Mouse (Mus musculus) heart, adult 2 months (tissue): ENCODE data around the gene Gm10392. TPM values are rescaled to one million over a fixed set of nuclear protein-coding genes. Genes with fewer than 3 reads are reported as not detected.

Experiments used
- DNase-seq, 2 experiments: peaks; one replicate each; pipeline ENCODE4 v3.0.0; 2021
- H3K27ac ChIP-seq: fragments of 200-600 bp; 2 replicates; pipeline ENCODE4 v1.8.1; 2022
- H3K27me3 ChIP-seq: fragments of 200-500 bp; 2 replicates; pipeline ENCODE4 v1.6.1; 2012; ENCODE audit warnings: mild to moderate bottlenecking, low read length, inconsistent platforms, mixed read lengths; ENCODE audit not compliant: control insufficient read depth, insufficient read depth
- H3K36me3 ChIP-seq: fragments of 200-500 bp; 2 replicates; pipeline ENCODE4 v1.6.1; 2012; ENCODE audit warnings: low read length, inconsistent platforms; ENCODE audit not compliant: control insufficient read depth, insufficient read depth
- H3K4me1 ChIP-seq: fragments of 200-500 bp; 2 replicates; pipeline ENCODE4 v1.6.1; 2011; ENCODE audit warnings: low read length; ENCODE audit not compliant: control insufficient read depth, insufficient read depth
- H3K4me3 ChIP-seq: fragments of 200-600 bp; 2 replicates; pipeline ENCODE4 v1.8.1; 2022
- H3K79me2 ChIP-seq: fragments of 200-500 bp; replicated peaks from 2 replicates; pipeline ENCODE4 v1.6.1; 2012; ENCODE audit warnings: mild to moderate bottlenecking, inconsistent platforms, low read length, moderate library complexity, mixed read lengths; ENCODE audit not compliant: control insufficient read depth, insufficient read depth
- H3K9ac ChIP-seq: fragments of 200-500 bp; 2 replicates; pipeline ENCODE4 v1.6.1; 2012; ENCODE audit warnings: low read depth, mild to moderate bottlenecking, control low read depth, inconsistent platforms, low read length, mixed read lengths
- CTCF ChIP-seq: fragments of 200-600 bp; IDR thresholded peaks from 2 replicates; pipeline ENCODE4 v1.8.1; 2022; ENCODE audit warnings: antibody characterized with exemption, mild to moderate bottlenecking, moderate library complexity
- EP300 ChIP-seq: fragments of 200-500 bp; IDR thresholded peaks from 2 replicates; pipeline ENCODE4 v1.6.1; 2011; ENCODE audit warnings: low read depth, low read length, control low read depth; ENCODE audit not compliant: insufficient read depth
- POLR2A ChIP-seq: fragments of 200-500 bp; IDR thresholded peaks from 2 replicates; pipeline ENCODE4 v1.6.1; 2011; ENCODE audit warnings: mild to moderate bottlenecking, low read depth, low read length, control low read depth; ENCODE audit not compliant: insufficient read depth
- WGBS: fragments of 180-500 bp; shearing (Covaris S2); methylation state at CpG from one replicate; pipeline ENCODE4 v1.1.7; 2018; 5-methylcytosine and 5-hydroxymethylcytosine counted together
- intact Hi-C: fragments of 180-260 bp; cut with DNase I; formaldehyde crosslinking; loops from one replicate; pipeline ENCODE4 v1.15.1; 2025
- polyA plus RNA-seq: library from polyadenylated mRNA; depleted of rRNA; stranded (reverse); fragments of >200 nt; gene quantifications from 2 replicates; pipeline ENCODE4 v1.2.3, GENCODE M21; 2012; rRNA removed
- total RNA-seq, 2 experiments: library from RNA; stranded (reverse); gene quantifications; 2 replicates each; pipeline ENCODE4 v1.2.3; 2021

Gm10392 gene
- total and polyA plus RNA-seq, 3 experiments, result 0.06 TPM; not detected in 2

GRCm38 (mm10) chr11:77472775-77473174, 46.2 kb downstream of the Gm10392 start:
- intact Hi-C loops, result no loop called here
- Histone ChIP-seq H3K27me3 (no peaks in the 10 kb centered on the region), H3K27ac (no peak overlapping the region), H3K79me2 (no peaks in the 10 kb centered on the region), H3K4me3 (no peak overlapping the region), H3K4me1 (no peaks in the 10 kb centered on the region), H3K9ac (no peak overlapping the region), H3K36me3 (no peaks in the 10 kb centered on the region)
- no peak for DNase-seq
- 89% methylated on average over 16 of the region's 16 CpGs for WGBS
- no peak for TF ChIP-seq POLR2A
- no peak for TF ChIP-seq EP300
- TF ChIP-seq CTCF, result no peak

GRCm38 (mm10) chr11:77471407-77471806, 47.6 kb downstream of the Gm10392 start:
- Histone ChIP-seq H3K4me1 (no peaks in the 10 kb centered on the region; the same call in 1 of the 2 replicates), H3K79me2 (no peaks in the 10 kb centered on the region), H3K36me3 (no peaks in the 10 kb centered on the region), H3K4me3 (no peak overlapping the region), H3K27me3 (no peaks in the 10 kb centered on the region), H3K9ac (no peak overlapping the region), H3K27ac (no peak overlapping the region)
- intact Hi-C loops, result no loop called here
- whole genome bisulfite sequencing, result 83% methylated on average over 29 of the region's 29 CpGs
- no peak for DNase-seq
- TF ChIP-seq POLR2A (no peak), EP300 (no peak), CTCF (no peak)

DNA sequence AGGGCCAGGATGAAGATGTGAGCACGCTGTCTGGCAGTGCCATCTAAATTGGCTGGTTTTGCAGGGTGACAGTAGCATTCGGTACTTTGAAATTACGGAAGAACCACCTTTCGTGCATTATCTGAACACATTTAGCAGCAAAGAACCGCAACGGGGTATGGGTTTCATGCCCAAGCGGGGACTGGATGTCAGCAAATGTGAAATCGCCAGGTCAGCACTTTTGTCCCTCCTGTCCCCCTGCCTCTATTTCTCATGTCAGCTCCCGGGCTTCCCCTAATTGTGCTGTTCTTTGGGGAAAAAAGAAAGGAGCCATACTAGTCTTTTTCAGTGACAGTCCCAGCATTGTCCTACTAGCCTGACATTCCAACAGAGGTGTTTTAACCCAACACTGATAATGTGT, 50.6 kb downstream of the Gm10392 start:
- Histone ChIP-seq H3K4me1 (peaks cover 16% of the 10 kb centered on the region), H3K27ac (no peak overlapping the region), H3K27me3 (no peaks in the 10 kb centered on the region), H3K4me3 (no peak overlapping the region), H3K36me3 (peaks cover 4% of the 10 kb centered on the region; the same call in 1 of the 2 replicates), H3K79me2 (no peaks in the 10 kb centered on the region), H3K9ac (no peak overlapping the region)
- no peak for TF ChIP-seq EP300
- intact Hi-C loops, result loop anchor here (10.0 kb wide), 1 partner anchor 374 kb away; no protein-coding TSS in a partner anchor
- WGBS, result 93% methylated on average over 9 of the region's 9 CpGs
- DNase-seq, result no peak

- Histone ChIP-seq H3K9ac (peak overlapping the region; percentile 22; the same call in 1 of the 2 replicates), H3K27me3 (no peaks in the 10 kb centered on the region), H3K27ac (no peak overlapping the region), H3K36me3 (peaks cover 4% of the 10 kb centered on the region; the same call in 1 of the 2 replicates), H3K4me1 (peaks cover 16% of the 10 kb centered on the region), H3K4me3 (no peak overlapping the region), H3K79me2 (no peaks in the 10 kb centered on the region)
- TF ChIP-seq EP300 (peak; percentile 59; the same call in 1 of the 2 replicates), POLR2A (no peak; the same call in 1 of the 2 replicates), CTCF (peak; percentile 90)
- 24% methylated on average over 20 of the region's 20 CpGs for WGBS
- intact Hi-C loops, result loop anchor here (2.0 to 10.0 kb wide), 3 partner anchors 31 to 373 kb away; no protein-coding TSS in a partner anchor
- peak; percentile 80 to 84 for DNase-seq
Observed at GRCm38 (mm10) chr11:77467784-77468183, 51.2 kb downstream of the Gm10392 start.

DNA sequence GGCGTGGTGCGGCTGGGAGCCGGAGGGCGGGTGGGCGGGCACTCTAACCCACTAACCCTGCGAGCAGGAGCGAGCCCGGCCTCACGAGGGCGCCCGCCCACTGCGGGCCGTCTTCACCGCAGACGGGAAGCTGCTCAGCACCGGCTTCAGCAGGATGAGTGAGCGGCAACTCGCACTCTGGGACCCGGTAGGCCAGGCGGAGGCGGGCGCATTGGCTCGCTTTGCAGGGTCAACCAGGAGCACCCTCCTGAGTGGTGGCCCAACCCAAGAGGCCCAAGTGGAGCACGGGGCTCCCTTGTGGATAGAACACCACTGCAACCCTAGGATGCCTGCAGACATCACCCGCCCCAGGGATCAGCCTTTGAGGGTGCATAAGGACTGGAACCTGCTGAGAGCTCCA, 51.8 kb downstream of the Gm10392 start:
- H3K36me3 ChIP-seq, result peaks cover 4% of the 10 kb centered on the region; the same call in 1 of the 2 replicates
- peak overlapping the region; percentile 39 for H3K9ac ChIP-seq
- no peaks in the 10 kb centered on the region for H3K79me2 ChIP-seq
- TF ChIP-seq EP300 (no peak), POLR2A (0 out of 2 replicates have a peak, but pooled peaks have one; percentile 14), CTCF (peak; percentile 98)
- peaks cover 16% of the 10 kb centered on the region for H3K4me1 ChIP-seq
- peak overlapping the region; percentile 48 for H3K27ac ChIP-seq
- WGBS, result 9% methylated on average over 25 of the region's 25 CpGs
- H3K27me3 ChIP-seq, result no peaks in the 10 kb centered on the region
- DNase-seq, result peak; percentile 87 to 88
- H3K4me3 ChIP-seq, result no peak overlapping the region
- intact Hi-C loops, result loop anchor here (2.0 to 10.0 kb wide), 3 partner anchors 32 to 372 kb away; no protein-coding TSS in a partner anchor

Other genes with a start within 250 kb of the Gm10392 start
- 100 to 1,000 TPM; 207 to 213 TPM for gene Coro6, start 56.8 kb downstream of the Gm10392 start, total RNA-seq
- 482 and 483 TPM in 2 replicates for gene Coro6, start 56.8 kb downstream of the Gm10392 start, polyA plus RNA-seq
- gene Ankrd13b, start 29.5 kb downstream of the Gm10392 start, total RNA-seq, result 10 to 100 TPM in 1 of 2 experiments, 1 to 10 TPM in 1; 9.2 to 10.6 TPM
- gene Ankrd13b, start 29.5 kb downstream of the Gm10392 start, polyA plus RNA-seq, result 19.4 and 20.3 TPM in 2 replicates
- 10 to 100 TPM; 53.3 to 59.4 TPM for gene Git1, start 25.6 kb downstream of the Gm10392 start, total RNA-seq
- 52.3 and 54.0 TPM in 2 replicates for gene Git1, start 25.6 kb downstream of the Gm10392 start, polyA plus RNA-seq
- 1 to 10 TPM; 2.4 to 2.9 TPM for gene Abhd15, start 4.1 kb downstream of the Gm10392 start, total RNA-seq
- 1.4 and 2.0 TPM in 2 replicates for gene Abhd15, start 4.1 kb downstream of the Gm10392 start, polyA plus RNA-seq
- 1 to 10 TPM; 8.3 to 9.8 TPM for gene Trp53i13, start 3.2 kb downstream of the Gm10392 start, total RNA-seq
- gene Trp53i13, start 3.2 kb downstream of the Gm10392 start, polyA plus RNA-seq, result 13.5 and 14.2 TPM in 2 replicates
- 10 to 100 TPM; 50.9 to 56.8 TPM for gene Taok1, start 88.6 kb upstream of the Gm10392 start, total RNA-seq
- gene Taok1, start 88.6 kb upstream of the Gm10392 start, polyA plus RNA-seq, result 7.8 and 18.2 TPM in 2 replicates
- gene Nufip2, start 167.0 kb upstream of the Gm10392 start, total RNA-seq, result 10 to 100 TPM; 44.8 to 47.6 TPM
- gene Nufip2, start 167.0 kb upstream of the Gm10392 start, polyA plus RNA-seq, result 11.4 and 14.7 TPM in 2 replicates
- not detected for gene Cryba1, start 206.1 kb upstream of the Gm10392 start, total RNA-seq
- gene Cryba1, start 206.1 kb upstream of the Gm10392 start, polyA plus RNA-seq, result not detected in 2 replicates
- 100 to 1,000 TPM; 240 to 274 TPM for gene Myo18a, start 244.0 kb upstream of the Gm10392 start, total RNA-seq
- 98.6 and 107 TPM in 2 replicates for gene Myo18a, start 244.0 kb upstream of the Gm10392 start, polyA plus RNA-seq